Mouse (Mus musculus) forebrain, postnatal 0 days (tissue): ENCODE data around the gene Trpm4. TPM values are rescaled to one million over a fixed set of nuclear protein-coding genes. Genes with fewer than 3 reads are reported as not detected.

Experiments used
- ATAC-seq: fragments of 200-750 bp; cut with Nextera tagmentation; 2 replicates; pipeline ENCODE4 v1.8.0; 2017; ENCODE audit warnings: mild to moderate bottlenecking, moderate library complexity
- DNase-seq: peaks from one replicate; pipeline ENCODE4 v3.0.0-alpha.2; 2015
- H3K27ac ChIP-seq: fragments of 300-500 bp; sonication (generic); 2 replicates; pipeline ENCODE4 v1.5.1; 2014; ENCODE audit warnings: low read depth, mild to moderate bottlenecking, antibody characterized with exemption, low read length, moderate library complexity, mixed read lengths
- H3K27me3 ChIP-seq: fragments of 300-500 bp; sonication (generic); 2 replicates; pipeline ENCODE4 v1.6.1; 2014; ENCODE audit warnings: mild to moderate bottlenecking, low read length, mixed read lengths; ENCODE audit not compliant: insufficient read depth
- H3K36me3 ChIP-seq: fragments of 300-500 bp; sonication (generic); 2 replicates; pipeline ENCODE4 v1.6.1; 2014; ENCODE audit warnings: mild to moderate bottlenecking, moderate library complexity; ENCODE audit not compliant: insufficient read depth
- H3K4me1 ChIP-seq: fragments of 300-500 bp; sonication (generic); 2 replicates; pipeline ENCODE4 v1.6.1; 2014; ENCODE audit warnings: antibody characterized with exemption; ENCODE audit not compliant: insufficient read depth
- H3K4me2 ChIP-seq: fragments of 300-500 bp; sonication (generic); 2 replicates; pipeline ENCODE4 v1.6.1; 2014; ENCODE audit warnings: low read depth, mild to moderate bottlenecking, moderate library complexity
- H3K4me3 ChIP-seq: fragments of 300-500 bp; sonication (generic); 2 replicates; pipeline ENCODE4 v1.5.1; 2014; ENCODE audit warnings: low read depth, low read length, mixed read lengths
- H3K9ac ChIP-seq: fragments of 300-500 bp; sonication (generic); 2 replicates; pipeline ENCODE4 v1.6.1; 2014; ENCODE audit warnings: mild to moderate bottlenecking
- H3K9me3 ChIP-seq: fragments of 300-500 bp; sonication (generic); 2 replicates; pipeline ENCODE4 v1.6.1; 2016; ENCODE audit warnings: low read length
- CTCF ChIP-seq: sonication (generic); IDR thresholded peaks from 2 replicates; pipeline ENCODE4 v1.5.1; 2016; ENCODE audit warnings: antibody characterized with exemption, control low read depth, low read depth
- WGBS: fragments of 180-500 bp; shearing (Covaris S2); extraction: QIAGEN DNeasy Blood & Tissue Kit; methylation state at CpG from one replicate; pipeline ENCODE4 v1.1.7; 2014; 5-methylcytosine and 5-hydroxymethylcytosine counted together
- polyA plus RNA-seq: library from polyadenylated mRNA; unstranded; fragments of >200 nt; fragmentation: Nextera tagmentation; extraction: Ambion mirVana; gene quantifications from 2 replicates; pipeline ENCODE4 v1.2.1, GENCODE M21; 2015
- total RNA-seq: library from RNA; depleted of rRNA; stranded (reverse); fragments of >200 nt; gene quantifications from 2 replicates; pipeline ENCODE4 v1.2.3, GENCODE M21; 2014

Gene Trpm4
- total and polyA plus RNA-seq, 2 experiments from 2014 or later, result 9.4 to 17.1 TPM

DNA sequence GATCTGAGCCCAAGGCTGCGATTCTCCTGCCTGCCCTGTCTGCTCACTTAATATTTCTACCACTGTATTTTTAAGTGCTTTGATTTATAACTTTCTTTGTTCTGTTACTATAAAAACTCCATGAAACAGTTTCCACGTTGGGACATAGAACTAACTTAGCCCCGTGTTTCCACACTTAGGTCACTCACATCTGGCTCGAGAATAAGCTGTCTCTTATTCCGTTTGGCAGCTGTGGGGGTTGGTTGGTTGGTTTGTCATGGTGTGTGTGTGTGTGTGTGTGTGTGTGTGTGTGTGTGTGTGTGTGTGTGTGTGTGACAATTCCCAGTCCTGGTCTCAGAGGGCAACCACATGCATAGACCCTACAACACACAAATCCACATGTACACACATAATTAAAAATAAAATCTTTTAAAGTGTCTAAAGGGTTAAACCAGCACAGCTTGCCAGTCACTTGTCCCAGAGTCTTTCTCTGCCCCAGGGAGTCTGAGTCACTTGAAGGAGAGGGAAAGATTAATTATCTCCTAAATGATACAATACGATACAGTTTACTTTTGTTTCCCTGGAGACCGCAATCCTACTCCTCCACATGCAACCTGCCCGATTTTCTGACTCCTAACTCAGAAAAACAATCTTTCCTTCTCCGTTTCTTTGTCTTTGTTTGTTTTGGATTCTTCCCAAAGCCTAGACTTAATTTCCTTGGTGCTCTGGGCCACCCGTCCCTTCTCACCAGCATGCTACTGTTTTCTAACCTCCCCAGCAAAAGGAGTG lies 20.7 kb downstream of the Trpm4 start:
- TF ChIP-seq CTCF, result no peak
- ATAC-seq (no peak), DNase-seq (no peak)
- Histone ChIP-seq H3K27ac (no peak overlapping the region), H3K9me3 (no peaks in the 10 kb centered on the region), H3K27me3 (no peaks in the 10 kb centered on the region), H3K9ac (no peak overlapping the region), H3K4me2 (no peak overlapping the region), H3K4me3 (no peak overlapping the region), H3K36me3 (peaks cover 11% of the 10 kb centered on the region), H3K4me1 (no peaks in the 10 kb centered on the region)
- WGBS, result 23% methylated on average over 10 of the region's 10 CpGs

GRCm38 (mm10) chr7:45312023-45312422 lies 21.6 kb downstream of the Trpm4 start:
- H3K4me2 ChIP-seq, result no peak overlapping the region
- TF ChIP-seq CTCF, result no peak
- H3K27ac ChIP-seq, result no peak overlapping the region
- no peak overlapping the region for H3K9ac ChIP-seq
- no peaks in the 10 kb centered on the region for H3K9me3 ChIP-seq
- no peak overlapping the region for H3K4me3 ChIP-seq
- no peak for DNase-seq
- no peak for ATAC-seq
- H3K36me3 ChIP-seq, result peaks cover 9% of the 10 kb centered on the region
- no peaks in the 10 kb centered on the region for H3K27me3 ChIP-seq
- WGBS, result 75% methylated on average over 8 of the region's 8 CpGs
- H3K4me1 ChIP-seq, result no peaks in the 10 kb centered on the region

GRCm38 (mm10) chr7:45309455-45309854 lies 24.1 kb downstream of the Trpm4 start:
- H3K9ac ChIP-seq, result no peak overlapping the region
- no peaks in the 10 kb centered on the region for H3K36me3 ChIP-seq
- no peak for ATAC-seq

GRCm38 (mm10) chr7:45308551-45309240 lies 24.9 kb downstream of the Trpm4 start:
- Histone ChIP-seq H3K4me3 (no peak overlapping the region), H3K4me1 (no peaks in the 10 kb centered on the region), H3K27ac (no peak overlapping the region), H3K9ac (no peak overlapping the region), H3K36me3 (0 out of 2 replicates have a peak, but pooled peaks cover 3% of the 10 kb centered on the region), H3K9me3 (no peaks in the 10 kb centered on the region), H3K27me3 (no peaks in the 10 kb centered on the region), H3K4me2 (no peak overlapping the region)
- 68% methylated on average over 15 of the region's 15 CpGs for WGBS
- no peak for TF ChIP-seq CTCF
- no peak for DNase-seq
- ATAC-seq, result no peak

More at GRCm38 (mm10) chr7:45309455-45309854, 24.1 kb downstream of the Trpm4 start:
- Histone ChIP-seq H3K4me1 (no peaks in the 10 kb centered on the region), H3K27ac (no peak overlapping the region), H3K27me3 (no peaks in the 10 kb centered on the region), H3K4me3 (no peak overlapping the region), H3K4me2 (no peak overlapping the region), H3K9me3 (no peaks in the 10 kb centered on the region)
- WGBS, result 8% methylated on average over 9 of the region's 9 CpGs
- peak; percentile 62 for TF ChIP-seq CTCF
- peak; percentile 47 for DNase-seq

DNA sequence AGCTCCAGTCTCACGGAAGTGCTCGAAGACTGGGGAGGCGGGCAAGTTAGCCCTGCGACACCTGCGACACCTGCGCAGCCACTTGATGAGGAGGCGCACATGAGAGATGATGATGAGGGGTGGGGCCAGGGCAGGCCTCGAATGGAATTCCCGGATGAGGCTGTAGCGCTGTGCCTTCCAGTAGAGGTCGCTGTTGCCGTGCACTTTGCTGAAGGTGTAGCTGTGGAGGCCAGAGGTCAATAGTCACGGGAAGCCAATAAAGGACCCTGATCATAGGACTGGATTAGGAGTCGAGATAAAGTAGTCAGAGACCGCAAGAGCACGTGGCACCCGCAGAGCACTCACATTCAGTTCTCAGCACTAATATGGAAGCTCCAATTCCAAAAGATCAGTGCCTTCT lies 28.3 kb downstream of the Trpm4 start:
- 6% methylated on average over 17 of the region's 17 CpGs for WGBS
- ATAC-seq (peak; percentile 66), DNase-seq (peak; percentile 74)
- Histone ChIP-seq H3K4me3 (peak overlapping the region; percentile 24), H3K27me3 (no peaks in the 10 kb centered on the region), H3K4me1 (peaks cover 3% of the 10 kb centered on the region; the same call in 1 of the 2 replicates), H3K9me3 (no peaks in the 10 kb centered on the region), H3K27ac (no peak overlapping the region), H3K4me2 (peak overlapping the region; percentile 38), H3K36me3 (0 out of 2 replicates have a peak, but pooled peaks cover 8% of the 10 kb centered on the region), H3K9ac (no peak overlapping the region)
- TF ChIP-seq CTCF, result peak; percentile 84

DNA sequence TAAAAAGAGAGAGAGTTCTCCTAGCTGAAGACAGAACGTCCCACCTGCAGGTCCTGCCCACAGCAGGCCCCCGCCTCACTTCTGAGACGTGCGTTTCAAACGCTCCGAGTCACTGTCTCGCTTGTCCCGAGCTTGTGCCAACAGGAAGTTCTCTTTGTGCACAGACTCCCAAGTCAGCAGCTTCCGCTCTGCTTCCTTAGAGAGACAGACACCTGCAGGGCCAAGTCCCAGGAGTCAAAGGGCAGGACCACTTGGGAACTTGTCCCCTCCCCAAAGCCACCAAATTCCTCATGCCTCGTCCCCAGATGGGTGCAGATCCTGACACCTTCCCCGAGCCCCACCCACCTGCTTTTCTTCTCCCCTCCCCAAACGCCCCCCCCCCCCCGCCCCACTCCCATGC lies 28.7 kb downstream of the Trpm4 start:
- ATAC-seq, result 0 out of 2 replicates have a peak, but pooled peaks have one; percentile 14
- H3K9me3 ChIP-seq, result no peaks in the 10 kb centered on the region
- peak; percentile 35 for DNase-seq

DNA sequence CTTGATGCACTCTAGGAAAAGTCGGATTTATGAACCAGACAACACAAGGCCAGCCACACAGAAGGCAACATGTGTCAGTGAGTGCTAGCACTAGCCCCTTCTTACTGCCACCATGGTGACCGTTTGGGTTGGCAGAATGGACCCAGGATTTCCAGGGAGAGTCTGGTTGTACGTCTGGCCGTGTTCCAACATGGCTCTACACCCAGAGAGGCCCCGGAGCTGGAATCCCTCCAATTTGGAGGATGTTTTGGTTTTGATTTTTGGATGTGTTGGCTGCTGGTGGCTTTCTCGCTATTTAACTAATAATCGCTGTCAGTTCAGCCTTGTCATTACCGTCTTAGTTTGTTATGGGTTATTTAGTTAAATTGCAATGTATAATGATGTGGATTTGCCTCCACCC lies 31.0 kb downstream of the Trpm4 start:
- peak; percentile 60 for DNase-seq
- Histone ChIP-seq H3K4me2 (no peak overlapping the region), H3K4me3 (no peak overlapping the region), H3K4me1 (peaks cover 8% of the 10 kb centered on the region), H3K36me3 (0 out of 2 replicates have a peak, but pooled peaks cover 8% of the 10 kb centered on the region), H3K9me3 (no peaks in the 10 kb centered on the region), H3K27me3 (no peaks in the 10 kb centered on the region), H3K9ac (no peak overlapping the region), H3K27ac (no peak overlapping the region)
- TF ChIP-seq CTCF, result no peak
- ATAC-seq, result no peak
- 26% methylated on average over 8 of the region's 8 CpGs for WGBS

More for the DNA sequence above, 28.7 kb downstream of the Trpm4 start:
- Histone ChIP-seq H3K4me2 (peak overlapping the region; percentile 38), H3K9ac (0 out of 2 replicates have a peak overlapping the region, but pooled peaks have one; percentile 18), H3K4me1 (peaks cover 7% of the 10 kb centered on the region), H3K36me3 (0 out of 2 replicates have a peak, but pooled peaks cover 8% of the 10 kb centered on the region), H3K27me3 (no peaks in the 10 kb centered on the region), H3K27ac (no peak overlapping the region), H3K4me3 (peak overlapping the region; percentile 24)
- WGBS, result 25% methylated on average over 12 of the region's 13 CpGs
- TF ChIP-seq CTCF, result no peak
